Mouse (Mus musculus): ENCODE results near the gene Olfr622. TPM values are rescaled to one million over a fixed set of nuclear protein-coding genes. Genes with fewer than 3 reads are reported as not detected.

Gene Olfr622
- total RNA-seq (2021), result not detected
- long read RNA-seq, experiment 1, result 0 reads
- long read RNA-seq, experiment 2, result 0 reads

DNA sequence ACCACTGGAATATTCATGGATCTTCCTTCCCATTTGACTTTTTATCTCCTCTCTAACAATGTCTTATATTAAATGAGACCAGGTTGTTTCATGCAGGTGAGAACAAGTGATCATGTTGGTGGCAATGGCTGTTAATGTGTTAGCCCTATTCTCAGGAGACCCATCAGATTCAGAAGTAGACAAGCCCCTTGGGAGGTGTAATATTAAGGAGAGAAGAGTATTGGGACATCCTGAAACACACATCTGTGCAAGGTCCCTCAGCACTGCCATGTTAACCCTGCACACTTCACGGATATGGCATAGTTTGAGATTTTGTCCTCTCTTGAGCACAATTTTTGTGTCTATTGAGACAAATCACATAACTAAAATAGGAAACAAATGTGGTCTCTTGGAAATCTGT is at the start of gene Olfr622:
Gene Olfr622 (minus strand): TSS at position 101 of the 400 bp plus-strand sequence.
- intact Hi-C loops (cut with DNase I), result no loop called here
- DNase-seq, result no peak

DNA sequence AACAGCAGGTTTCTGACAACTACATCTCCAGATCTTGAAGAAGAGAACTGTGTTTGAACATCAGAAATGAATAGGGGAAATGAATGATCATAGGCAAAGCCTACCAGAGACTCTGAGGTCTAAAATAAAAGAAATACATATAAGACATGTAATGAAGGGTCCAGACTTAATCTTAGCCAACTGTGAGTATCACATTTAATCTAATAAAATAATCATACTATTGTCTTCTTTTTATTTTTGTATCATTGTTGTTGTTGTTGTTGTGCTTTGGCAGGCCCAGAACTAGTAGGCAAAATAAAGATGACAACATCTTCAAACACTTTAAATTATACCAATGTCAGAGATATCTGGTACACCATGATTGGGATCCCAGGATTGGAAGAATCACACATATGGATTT is 39.9 kb upstream of the Olfr622 start, which contains the start of gene Olfr625-ps1:
Gene Olfr625-ps1 (plus strand): TSS at position 301 of the 400 bp plus-strand sequence.
- intact Hi-C loops (cut with DNase I), result no loop called here
- DNase-seq, result no peak

DNA sequence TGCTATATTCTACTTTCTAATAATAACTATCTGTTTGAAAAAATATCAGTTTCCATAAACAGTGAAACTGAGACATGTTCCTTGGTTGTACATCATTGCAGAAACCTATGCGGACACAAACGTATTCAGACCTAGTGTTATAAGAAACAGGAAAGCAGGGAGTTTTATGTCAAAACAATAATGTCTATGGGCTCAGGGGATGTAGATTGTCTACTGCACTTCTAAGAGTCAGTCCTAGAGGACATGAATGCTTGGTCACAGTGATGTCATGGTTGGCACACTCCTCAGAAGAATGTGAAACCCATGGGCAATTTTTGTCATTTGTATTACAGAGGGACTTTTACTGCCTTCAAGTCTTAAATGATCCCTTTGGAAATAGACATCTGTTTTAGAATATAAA is 28.6 kb upstream of the Olfr622 start, which contains the start of gene Olfr624:
Gene Olfr624 (minus strand): TSS at position 101 of the 400 bp plus-strand sequence.
- no peak for DNase-seq
- intact Hi-C loops (cut with DNase I), result no loop called here

DNA sequence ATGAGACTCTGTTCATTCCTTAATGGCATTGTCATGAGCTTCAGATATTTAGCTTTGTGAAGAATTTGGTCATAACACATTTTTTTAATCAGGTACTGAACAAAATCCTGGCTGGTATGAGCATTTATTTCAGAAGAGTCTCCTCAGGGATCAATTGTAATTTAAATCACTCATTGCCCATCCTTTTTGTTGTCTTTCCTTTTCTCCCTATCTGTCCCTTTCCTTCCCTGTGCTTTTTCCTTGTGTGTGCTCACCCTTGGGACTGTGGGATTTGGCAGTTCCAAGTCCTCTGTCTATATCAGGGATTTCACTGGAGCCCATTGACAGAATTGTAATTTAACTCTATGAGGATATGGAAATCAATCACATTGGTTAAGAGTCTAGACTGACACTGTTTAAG is 21.1 kb upstream of the Olfr622 start, which contains the start of gene Olfr623:
Gene Olfr623 (minus strand): TSS at position 101 of the 400 bp plus-strand sequence.
- intact Hi-C loops (cut with DNase I), result no loop called here

DNA sequence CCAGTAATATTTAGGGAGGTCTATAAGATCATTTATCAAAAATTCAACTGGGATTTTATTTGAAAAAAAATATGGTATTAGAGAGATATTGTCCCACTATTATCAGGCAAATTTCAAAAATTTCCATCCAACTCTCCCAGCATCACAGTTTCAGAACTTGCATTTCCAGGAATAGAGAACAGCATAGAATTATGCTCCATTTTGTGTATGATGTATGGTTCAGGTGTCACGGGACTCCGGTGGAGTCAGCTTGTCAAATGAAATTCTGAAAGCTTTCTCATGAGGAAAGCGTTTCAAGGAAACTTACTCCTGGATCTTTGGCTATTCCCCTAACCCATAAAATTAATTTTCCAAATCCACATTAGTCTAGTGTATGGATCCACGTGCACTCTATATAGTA is 1.6 kb upstream of the Olfr622 start:
- DNase-seq, result no peak
- intact Hi-C loops (cut with DNase I), result no loop called here

More for the DNA sequence above, 21.1 kb upstream of the Olfr622 start, which contains the start of gene Olfr623:
- no peak for DNase-seq

DNA sequence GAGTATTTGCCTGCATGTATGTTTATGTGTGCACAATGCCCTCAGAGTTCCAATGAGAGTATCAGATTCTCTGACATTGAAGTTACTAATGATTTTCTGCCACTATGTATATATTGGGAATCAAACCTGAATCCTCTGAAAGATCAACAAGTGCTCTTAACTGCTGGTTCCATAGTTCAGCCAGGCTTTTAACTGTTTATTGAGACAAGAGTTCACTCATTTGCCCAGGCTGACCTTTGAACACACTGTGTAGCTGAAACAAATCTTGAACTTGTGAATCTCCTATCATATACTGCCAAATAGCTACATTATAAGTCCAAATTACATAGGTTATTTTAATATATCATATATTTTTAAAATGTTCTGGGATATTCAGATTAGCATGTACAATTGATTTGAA is 5.7 kb downstream of the Olfr622 start:
- intact Hi-C loops (cut with DNase I), result no loop called here
- no peak for DNase-seq

DNA sequence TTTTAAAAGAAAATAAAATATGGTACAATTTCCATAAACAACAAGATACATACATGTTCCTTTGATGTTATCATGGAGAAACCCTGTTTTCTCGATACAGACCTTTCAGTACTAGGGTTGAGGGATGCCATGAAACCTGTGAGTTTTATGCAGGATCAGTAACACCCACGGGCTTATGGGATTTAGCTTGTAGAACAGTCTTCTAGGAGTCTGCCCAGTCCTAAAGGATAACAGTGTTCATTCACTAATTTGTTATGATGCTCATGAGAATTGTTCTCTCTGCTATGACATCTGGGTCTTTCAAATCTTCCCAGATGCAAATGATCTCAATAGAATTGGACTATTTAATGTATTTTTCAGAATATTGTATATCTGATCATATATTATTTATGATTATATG is 30.1 kb downstream of the Olfr622 start, which contains the start of gene Olfr620:
Gene Olfr620 (minus strand): TSS at position 101 of the 400 bp plus-strand sequence.
- intact Hi-C loops (cut with DNase I), result no loop called here
- DNase-seq, result no peak

DNA sequence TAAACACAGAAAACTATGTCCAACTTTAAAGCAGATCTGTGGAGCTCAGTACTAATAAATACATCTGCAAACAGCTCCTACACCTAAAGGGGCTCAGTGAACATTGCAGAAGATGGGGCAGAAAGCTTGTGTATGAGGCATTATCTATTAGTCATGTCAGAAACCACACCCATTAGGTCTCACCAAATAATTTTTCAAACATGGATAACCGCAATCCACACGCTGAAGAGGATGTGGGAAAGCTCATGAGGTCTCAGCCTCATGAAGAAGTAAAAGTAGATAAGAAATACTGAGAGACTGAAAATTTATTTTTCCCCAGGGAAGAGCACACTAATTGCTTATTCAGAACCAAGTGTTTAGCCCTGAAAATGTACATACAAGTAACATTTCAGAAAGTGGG is 35.1 kb downstream of the Olfr622 start:
- no peak for DNase-seq

DNA sequence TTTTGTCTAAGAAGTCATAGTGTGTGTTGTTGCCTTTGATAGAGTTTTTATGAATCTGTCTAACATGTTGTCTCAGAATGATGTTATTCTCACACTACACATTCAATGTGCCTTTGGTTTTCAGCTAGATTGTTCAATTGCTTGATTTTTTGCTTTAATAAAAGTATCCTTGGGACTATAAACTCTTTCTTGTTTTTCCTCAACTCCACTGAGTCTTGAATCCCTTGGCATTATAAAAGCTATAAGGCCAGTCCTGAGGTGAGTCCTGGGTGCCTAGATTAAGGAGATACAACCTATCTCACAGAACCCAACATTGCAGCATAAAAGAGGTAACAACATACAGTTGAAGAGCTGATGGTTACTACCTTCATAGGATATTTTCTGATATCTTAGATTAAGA is 42.2 kb downstream of the Olfr622 start, which contains the start of gene Olfr619:
Gene Olfr619 (plus strand): TSS at position 301 of the 400 bp plus-strand sequence.
- intact Hi-C loops (cut with DNase I), result no loop called here
- no peak for DNase-seq

More for the DNA sequence above, 35.1 kb downstream of the Olfr622 start:
- intact Hi-C loops (cut with DNase I), result no loop called here

DNA sequence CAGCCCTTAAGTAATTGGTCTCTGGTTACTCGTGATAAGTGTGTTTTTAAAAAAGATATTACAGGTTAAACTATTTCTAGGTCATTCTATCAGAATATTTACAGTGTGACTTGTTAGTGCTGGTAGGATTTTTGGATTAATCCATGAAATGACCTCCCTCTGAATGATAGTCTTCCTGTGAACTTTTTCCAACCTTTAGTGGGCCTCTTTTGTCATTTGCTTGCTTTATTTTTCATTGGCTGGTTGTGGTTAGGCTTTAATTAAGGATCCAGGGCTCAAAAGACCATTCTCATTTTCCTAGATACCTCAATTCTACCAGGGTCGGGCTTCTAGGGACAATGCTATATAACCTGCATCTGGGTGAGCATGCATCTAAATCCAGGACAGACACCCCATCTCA is 52.7 kb downstream of the Olfr622 start, which contains the start of gene Olfr618:
Gene Olfr618 (plus strand): TSS at position 301 of the 400 bp plus-strand sequence.
- intact Hi-C loops (cut with DNase I), result no loop called here
- DNase-seq, result no peak

Other genes with a start within 250 kb of the Olfr622 start
- gene Usp17lc, start 227.6 kb downstream of the Olfr622 start, total RNA-seq (2021), result not detected
- gene Olfr605, start 197.3 kb downstream of the Olfr622 start, total RNA-seq (2021), result not detected
- not detected for gene Olfr606, start 193.7 kb downstream of the Olfr622 start, total RNA-seq (2021)
- gene Olfr607, start 178.6 kb downstream of the Olfr622 start, total RNA-seq (2021), result not detected
- not detected for gene Olfr608, start 172.8 kb downstream of the Olfr622 start, total RNA-seq (2021)
- gene Olfr609, start 144.6 kb downstream of the Olfr622 start, total RNA-seq (2021), result not detected
- not detected for gene Olfr610, start 130.6 kb downstream of the Olfr622 start, total RNA-seq (2021)
- not detected for gene Olfr611, start 121.9 kb downstream of the Olfr622 start, total RNA-seq (2021)
- gene Olfr612, start 100.0 kb downstream of the Olfr622 start, total RNA-seq (2021), result not detected
- not detected for gene Olfr613, start 94.6 kb downstream of the Olfr622 start, total RNA-seq (2021)
- not detected for gene Olfr615, start 86.6 kb downstream of the Olfr622 start, total RNA-seq (2021)
- not detected for gene Olfr616, start 73.6 kb downstream of the Olfr622 start, total RNA-seq (2021)
- gene Olfr617, start 69.6 kb downstream of the Olfr622 start, total RNA-seq (2021), result not detected
- gene Olfr618, start 52.6 kb downstream of the Olfr622 start, total RNA-seq (2021), result not detected
- not detected for gene Olfr619, start 42.1 kb downstream of the Olfr622 start, total RNA-seq (2021)
- gene Olfr620, start 30.2 kb downstream of the Olfr622 start, total RNA-seq (2021), result not detected
- not detected for gene Olfr623, start 21.0 kb upstream of the Olfr622 start, total RNA-seq (2021)
- gene Olfr624, start 28.5 kb upstream of the Olfr622 start, total RNA-seq (2021), result not detected
- gene Olfr625-ps1, start 40.0 kb upstream of the Olfr622 start, total RNA-seq (2021), result not detected
- not detected for gene Olfr243, start 72.0 kb upstream of the Olfr622 start, total RNA-seq (2021)
- gene Olfr628, start 87.7 kb upstream of the Olfr622 start, total RNA-seq (2021), result not detected
- not detected for gene Olfr629, start 102.2 kb upstream of the Olfr622 start, total RNA-seq (2021)
- gene Olfr630, start 114.6 kb upstream of the Olfr622 start, total RNA-seq (2021), result not detected
- gene Olfr69, start 128.9 kb upstream of the Olfr622 start, total RNA-seq (2021), result not detected
- not detected for gene Olfr68, start 137.0 kb upstream of the Olfr622 start, total RNA-seq (2021)
- gene Olfr67, start 149.1 kb upstream of the Olfr622 start, total RNA-seq (2021), result not detected
- gene Hbb-bt, start 171.3 kb upstream of the Olfr622 start, total RNA-seq (2021), result 10 to 100 TPM; 28.4 to 35.6 TPM
- gene Hbb-bs, start 185.4 kb upstream of the Olfr622 start, total RNA-seq (2021), result 100 to 1,000 TPM; 266 to 399 TPM
- not detected for gene Hbb-bh2, start 197.8 kb upstream of the Olfr622 start, total RNA-seq (2021)
- not detected for gene Hbb-bh1, start 200.5 kb upstream of the Olfr622 start, total RNA-seq (2021)
- gene Hbb-y, start 210.5 kb upstream of the Olfr622 start, total RNA-seq (2021), result not detected
- not detected for gene Olfr66, start 243.6 kb upstream of the Olfr622 start, total RNA-seq (2021)